Mouse (Mus musculus): Measurements from ENCODE around the gene Glmp. TPM values are rescaled to one million over a fixed set of nuclear protein-coding genes. Genes with fewer than 3 reads are reported as not detected.
A peak's percentile ranks its signal among the peaks of the same experiment; 100 is the strongest.
"Not testable (repeated sequence)": the region's sequence is repeated elsewhere in the genome, so short reads cannot be mapped to it uniquely, and the experiment has no call there.

Gene Glmp
- polyA plus RNA-seq, 1 experiment = not detected

- Histone ChIP-seq H3K4me1 (ENCODE audit: control insufficient read depth, insufficient read depth, low read length) (no peaks in the 10 kb centered on the region), H3K4me3 (ENCODE audit: insufficient read depth, low read depth, low read length) (no peak overlapping the region), H3K27ac (ENCODE audit: insufficient read depth, low read depth, low read length) (no peak overlapping the region)
- 90% methylated on average over 8 of the region's 8 CpGs for WGBS
- TF ChIP-seq CTCF (IDR thresholded peaks at IDR 0.05; ENCODE audit: insufficient read depth, low read depth, low read length) (no peak), POLR2A (IDR thresholded peaks at IDR 0.05; ENCODE audit: insufficient read depth, low read depth, low read length) (no peak)
Measured at GRCm38 (mm10) chr3:88354396-88355165, 29.8 kb downstream of the Glmp start.

GRCm38 (mm10) chr3:88359584-88359983 is 34.8 kb downstream of the Glmp start:
- TF ChIP-seq POLR2A (IDR thresholded peaks at IDR 0.05; ENCODE audit: insufficient read depth, low read depth, low read length) = no peak
- H3K27ac ChIP-seq (ENCODE audit: insufficient read depth, low read depth, low read length) = peak overlapping the region; percentile 50
- WGBS = 75% methylated on average over 5 of the region's 5 CpGs
- H3K4me3 ChIP-seq (ENCODE audit: insufficient read depth, low read depth, low read length) = no peak overlapping the region
- H3K4me1 ChIP-seq (ENCODE audit: control insufficient read depth, insufficient read depth, low read length) = peaks cover 7% of the 10 kb centered on the region

DNA sequence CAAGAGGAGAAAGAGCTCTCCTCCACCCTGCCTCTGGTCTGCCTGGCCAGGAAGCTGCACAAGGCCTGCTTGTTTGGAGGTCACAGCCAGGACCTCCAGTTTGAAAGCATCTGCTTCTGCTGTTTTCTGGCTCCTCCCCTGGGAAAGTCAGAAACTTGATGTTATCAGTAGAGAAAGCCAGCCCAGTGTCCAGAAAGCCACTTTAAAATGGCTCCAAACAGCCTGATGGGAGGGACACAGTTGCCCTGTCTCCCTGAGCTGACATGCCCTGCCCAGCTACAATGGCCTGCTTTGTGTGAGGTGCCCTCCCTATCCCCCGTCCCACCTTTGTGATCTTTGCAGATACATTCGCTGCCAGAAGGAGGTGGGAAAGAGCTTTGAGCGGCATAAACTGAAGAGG is 35.2 kb downstream of the Glmp start:
- peak overlapping the region; percentile 52; the same call in 1 of the 2 replicates for H3K27ac ChIP-seq (ENCODE audit: insufficient read depth, low read depth, low read length)
- WGBS = 60% methylated on average over 3 of the region's 3 CpGs
- TF ChIP-seq POLR2A (IDR thresholded peaks at IDR 0.05; ENCODE audit: insufficient read depth, low read depth, low read length) (no peak), CTCF (IDR thresholded peaks at IDR 0.05; ENCODE audit: insufficient read depth, low read depth, low read length) (no peak)

GRCm38 (mm10) chr3:88361096-88361495 is 36.3 kb downstream of the Glmp start:
- WGBS = 65% methylated on average over 6 of the region's 6 CpGs
- H3K27ac ChIP-seq (ENCODE audit: insufficient read depth, low read depth, low read length) = 0 out of 2 replicates have a peak overlapping the region, but pooled peaks have one; percentile 22
- H3K4me1 ChIP-seq (ENCODE audit: control insufficient read depth, insufficient read depth, low read length) = peaks cover 17% of the 10 kb centered on the region
- no peak overlapping the region for H3K4me3 ChIP-seq (ENCODE audit: insufficient read depth, low read depth, low read length)
- no peak for TF ChIP-seq CTCF (IDR thresholded peaks at IDR 0.05; ENCODE audit: insufficient read depth, low read depth, low read length)
- TF ChIP-seq POLR2A (IDR thresholded peaks at IDR 0.05; ENCODE audit: insufficient read depth, low read depth, low read length) = no peak

More for the DNA sequence above, 35.2 kb downstream of the Glmp start:
- H3K4me1 ChIP-seq (ENCODE audit: control insufficient read depth, insufficient read depth, low read length) = peaks cover 11% of the 10 kb centered on the region
- no peak overlapping the region for H3K4me3 ChIP-seq (ENCODE audit: insufficient read depth, low read depth, low read length)

DNA sequence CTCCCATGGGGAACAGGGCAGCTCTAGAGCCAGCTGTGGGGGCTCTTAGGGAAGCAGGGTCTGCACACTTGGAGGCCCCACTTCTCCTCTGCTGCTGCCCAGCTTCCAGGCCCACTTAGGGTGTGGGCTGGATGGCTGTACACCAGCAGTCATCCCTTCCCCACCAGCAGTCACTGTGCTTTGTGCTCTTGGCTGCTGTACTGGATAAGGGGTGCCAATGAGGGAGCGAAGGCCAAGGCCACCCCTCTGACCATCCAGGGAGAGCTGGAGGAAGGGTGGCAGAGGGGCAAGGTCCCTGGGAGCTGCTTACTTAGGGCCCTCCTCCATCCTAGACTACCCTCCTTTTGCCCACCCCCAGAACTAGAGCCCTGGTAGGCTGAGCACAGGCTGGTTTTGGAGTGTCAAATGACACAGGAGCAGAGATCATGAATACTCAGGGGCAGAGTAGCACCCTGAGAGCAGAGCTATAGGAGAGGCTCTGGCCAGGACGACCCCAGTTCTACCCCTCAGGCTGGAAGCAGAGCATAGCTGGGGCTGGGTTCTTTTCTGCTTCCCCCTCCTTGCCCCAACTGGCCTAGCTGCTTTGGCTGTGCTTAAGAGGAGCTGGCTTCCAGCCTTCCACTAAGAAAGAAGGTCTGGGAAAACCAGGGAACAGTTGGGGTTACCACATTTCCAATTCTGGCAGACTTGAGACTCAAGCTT is 36.9 kb downstream of the Glmp start:
- TF ChIP-seq POLR2A (IDR thresholded peaks at IDR 0.05; ENCODE audit: insufficient read depth, low read depth, low read length) (no peak), CTCF (IDR thresholded peaks at IDR 0.05; ENCODE audit: insufficient read depth, low read depth, low read length) (no peak)
- Histone ChIP-seq H3K4me3 (ENCODE audit: insufficient read depth, low read depth, low read length) (no peak overlapping the region), H3K27ac (ENCODE audit: insufficient read depth, low read depth, low read length) (peak overlapping the region; percentile 38; the same call in 1 of the 2 replicates), H3K4me1 (ENCODE audit: control insufficient read depth, insufficient read depth, low read length) (peaks cover 19% of the 10 kb centered on the region)
- 38% methylated on average over 2 of the region's 2 CpGs for WGBS

DNA sequence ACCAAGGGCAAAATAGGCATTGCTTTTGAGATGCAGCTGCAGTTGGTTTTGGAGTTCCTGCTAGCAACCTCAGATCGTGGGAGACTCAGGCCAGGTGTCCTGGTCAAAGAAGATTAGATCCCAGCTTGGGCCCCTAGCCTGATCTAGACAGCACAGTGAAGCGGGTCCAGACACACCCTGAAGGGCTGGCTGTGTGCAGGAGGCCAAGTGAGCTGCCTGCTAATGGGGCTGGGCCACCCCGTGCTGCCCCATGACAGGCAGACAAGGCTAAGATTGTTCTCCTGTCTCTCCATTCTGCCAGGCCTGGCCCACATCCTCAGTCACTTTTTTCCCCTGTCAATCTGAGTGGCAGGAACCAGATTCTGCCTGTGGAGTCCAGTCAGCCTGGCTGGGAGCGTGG is 38.9 kb downstream of the Glmp start:
- TF ChIP-seq POLR2A (IDR thresholded peaks at IDR 0.05; ENCODE audit: insufficient read depth, low read depth, low read length) = no peak
- TF ChIP-seq CTCF (IDR thresholded peaks at IDR 0.05; ENCODE audit: insufficient read depth, low read depth, low read length) = no peak
- WGBS = 43% methylated on average over 4 of the region's 4 CpGs
- Histone ChIP-seq H3K4me1 (ENCODE audit: control insufficient read depth, insufficient read depth, low read length) (peaks cover 28% of the 10 kb centered on the region), H3K4me3 (ENCODE audit: insufficient read depth, low read depth, low read length) (no peak overlapping the region), H3K27ac (ENCODE audit: insufficient read depth, low read depth, low read length) (peak overlapping the region; percentile 38; the same call in 1 of the 2 replicates)

GRCm38 (mm10) chr3:88364337-88364736 is 39.5 kb downstream of the Glmp start, which contains the start of gene Paqr6:
TSS of gene Paqr6 (plus strand) at chr3:88364584.
- TF ChIP-seq POLR2A (IDR thresholded peaks at IDR 0.05; ENCODE audit: insufficient read depth, low read depth, low read length) = no peak
- no peak for TF ChIP-seq CTCF (IDR thresholded peaks at IDR 0.05; ENCODE audit: insufficient read depth, low read depth, low read length)
- Histone ChIP-seq H3K4me3 (ENCODE audit: insufficient read depth, low read depth, low read length) (peak within 1 kb of the TSS; percentile 3; the same call in 1 of the 2 replicates), H3K4me1 (ENCODE audit: control insufficient read depth, insufficient read depth, low read length) (peaks cover 28% of the 10 kb centered on the region), H3K27ac (ENCODE audit: insufficient read depth, low read depth, low read length) (peak within 1 kb of the TSS; percentile 38)
- WGBS = 18% methylated on average over 16 of the region's 16 CpGs

DNA sequence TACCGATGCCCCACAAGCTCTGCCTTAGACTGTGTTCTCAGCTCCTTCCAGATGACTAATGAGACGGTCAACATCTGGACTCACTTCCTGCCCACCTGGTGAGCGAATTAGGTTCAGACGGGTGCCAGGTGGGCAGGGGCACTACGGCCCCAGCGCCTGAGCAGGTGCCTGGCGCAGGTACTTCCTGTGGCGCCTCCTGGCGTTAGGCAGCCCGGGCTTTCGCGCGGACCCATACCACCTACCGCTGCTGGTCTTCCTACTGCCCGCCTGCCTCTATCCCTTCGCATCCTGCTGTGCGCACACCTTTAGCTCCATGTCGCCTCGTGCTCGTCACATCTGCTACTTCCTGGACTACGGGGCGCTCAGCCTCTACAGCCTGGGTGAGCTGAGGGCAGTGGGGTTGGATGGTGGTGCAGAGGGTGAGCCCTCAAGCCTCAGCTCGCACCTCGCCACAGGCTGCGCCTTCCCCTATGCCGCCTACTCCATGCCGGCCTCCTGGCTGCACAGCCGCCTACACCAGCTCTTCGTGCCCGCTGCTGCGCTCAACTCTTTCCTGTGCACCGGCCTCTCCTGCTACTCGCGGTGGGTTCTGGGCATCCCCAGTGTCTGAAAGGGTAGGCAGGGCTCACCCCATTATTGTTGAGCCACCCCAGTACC is 41.0 kb downstream of the Glmp start:
- peak overlapping the region; percentile 9; the same call in 1 of the 2 replicates for H3K4me3 ChIP-seq (ENCODE audit: insufficient read depth, low read depth, low read length)
- peaks cover 28% of the 10 kb centered on the region for H3K4me1 ChIP-seq (ENCODE audit: control insufficient read depth, insufficient read depth, low read length)
- no peak for TF ChIP-seq CTCF (IDR thresholded peaks at IDR 0.05; ENCODE audit: insufficient read depth, low read depth, low read length)
- TF ChIP-seq POLR2A (IDR thresholded peaks at IDR 0.05; ENCODE audit: insufficient read depth, low read depth, low read length) = no peak
- WGBS = 53% methylated on average over 34 of the region's 34 CpGs
- no peak overlapping the region for H3K27ac ChIP-seq (ENCODE audit: insufficient read depth, low read depth, low read length)

DNA sequence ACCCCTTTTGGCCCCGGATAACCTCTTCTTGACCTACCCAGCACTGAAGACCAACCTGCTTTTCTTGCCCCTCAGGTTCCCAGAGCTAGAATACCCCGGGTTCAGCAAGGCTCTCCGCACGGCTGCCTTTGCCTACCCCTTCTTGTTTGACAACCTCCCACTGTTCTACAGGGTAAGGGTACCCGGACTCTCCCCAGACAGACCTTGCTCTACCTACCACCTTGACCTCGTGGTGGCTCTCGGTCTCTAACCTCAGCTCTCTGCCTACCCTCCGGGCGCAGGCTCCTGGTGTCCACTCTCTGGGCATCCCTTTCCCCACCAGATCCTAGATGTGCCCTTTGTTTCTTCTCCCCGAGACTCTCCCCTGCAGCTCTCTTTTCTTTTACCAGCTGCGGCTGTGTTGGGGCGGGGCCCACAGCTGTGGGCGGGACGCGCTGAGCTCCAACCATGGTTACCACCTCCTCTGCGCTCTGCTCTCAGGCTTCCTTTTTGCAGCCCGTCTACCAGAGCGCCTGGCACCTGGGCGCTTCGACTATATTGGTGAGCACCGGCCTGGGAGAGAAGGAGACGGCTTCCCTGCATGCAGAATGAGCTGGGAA is 42.1 kb downstream of the Glmp start:
- Histone ChIP-seq H3K4me3 (ENCODE audit: insufficient read depth, low read depth, low read length) (peak overlapping the region; percentile 53), H3K4me1 (ENCODE audit: control insufficient read depth, insufficient read depth, low read length) (peaks cover 28% of the 10 kb centered on the region), H3K27ac (ENCODE audit: insufficient read depth, low read depth, low read length) (peak overlapping the region; percentile 59; the same call in 1 of the 2 replicates)
- 3% methylated on average over 22 of the region's 22 CpGs for WGBS

- not testable (repeated sequence) for H3K27ac ChIP-seq (ENCODE audit: insufficient read depth, low read depth, low read length); H3K4me3 ChIP-seq (ENCODE audit: insufficient read depth, low read depth, low read length)
- WGBS = 64% methylated on average over 5 of the region's 7 CpGs
- peaks cover 28% of the 10 kb centered on the region for H3K4me1 ChIP-seq (ENCODE audit: control insufficient read depth, insufficient read depth, low read length)
Measured at GRCm38 (mm10) chr3:88367517-88367916, 42.7 kb downstream of the Glmp start.

DNA sequence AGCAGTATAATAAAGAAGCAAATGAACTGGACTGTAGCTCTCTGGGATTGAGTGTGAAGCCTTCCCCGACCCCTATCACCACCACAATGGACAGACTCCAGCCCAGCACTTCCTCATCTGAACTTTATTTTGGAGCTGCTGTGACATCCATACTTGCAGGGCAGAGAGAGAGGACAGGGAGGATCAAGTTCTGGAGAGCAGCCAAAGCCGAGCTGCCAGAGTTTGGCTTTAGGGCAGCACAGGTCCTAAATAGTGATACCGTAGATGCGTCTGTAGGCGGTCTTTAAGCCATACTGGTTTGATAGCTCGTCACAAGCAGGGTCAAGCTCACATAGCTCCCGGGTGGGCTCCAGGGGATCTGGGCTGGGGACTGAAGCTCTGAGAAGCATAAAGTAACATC is 43.7 kb downstream of the Glmp start:
- 82% methylated on average over 7 of the region's 7 CpGs for WGBS
- peaks cover 28% of the 10 kb centered on the region for H3K4me1 ChIP-seq (ENCODE audit: control insufficient read depth, insufficient read depth, low read length)
- not testable (repeated sequence) for H3K4me3 ChIP-seq (ENCODE audit: insufficient read depth, low read depth, low read length); H3K27ac ChIP-seq (ENCODE audit: insufficient read depth, low read depth, low read length)

GRCm38 (mm10) chr3:88372643-88373042 is 47.8 kb downstream of the Glmp start, which contains the start of gene Bglap3:
TSS of gene Bglap3 (minus strand) at chr3:88372743.
- peaks cover 20% of the 10 kb centered on the region for H3K4me1 ChIP-seq (ENCODE audit: control insufficient read depth, insufficient read depth, low read length)
- WGBS = 92% methylated on average over 9 of the region's 9 CpGs
- not testable (repeated sequence) for H3K4me3 ChIP-seq (ENCODE audit: insufficient read depth, low read depth, low read length); H3K27ac ChIP-seq (ENCODE audit: insufficient read depth, low read depth, low read length)
